Mouse (Mus musculus) heart, embryonic 11.5 days (tissue): ENCODE data around the gene Zfp566. TPM values are rescaled to one million over a fixed set of nuclear protein-coding genes. Genes with fewer than 3 reads are reported as not detected.
"Not testable (repeated sequence)": the region's sequence is repeated elsewhere in the genome, so short reads cannot be mapped to it uniquely, and the experiment has no call there.

Source experiments
- ATAC-seq: fragments of 200-750 bp; cut with Nextera tagmentation; replicated peaks from 2 replicates; pipeline ENCODE4 v1.8.0; 2017; ENCODE audit warnings: moderate library complexity; ENCODE audit not compliant: insufficient number of reproducible peaks, low FRiP score, low TSS enrichment
- H3K27ac ChIP-seq: fragments of 300-500 bp; sonication (generic); 2 replicates; pipeline ENCODE4 v1.5.1; 2014; ENCODE audit warnings: mild to moderate bottlenecking, low read depth, low read length
- H3K27me3 ChIP-seq: fragments of 300-500 bp; sonication (generic); 2 replicates; pipeline ENCODE4 v1.6.1; 2014; ENCODE audit warnings: mild to moderate bottlenecking, low read length, mixed read lengths; ENCODE audit not compliant: control insufficient read depth, insufficient read depth
- H3K36me3 ChIP-seq: fragments of 300-500 bp; sonication (generic); 2 replicates; pipeline ENCODE4 v1.6.1; 2014; ENCODE audit warnings: mild to moderate bottlenecking, low read length, moderate library complexity, mixed read lengths; ENCODE audit not compliant: control insufficient read depth, insufficient read depth
- H3K4me1 ChIP-seq: fragments of 300-500 bp; sonication (generic); 2 replicates; pipeline ENCODE4 v1.6.1; 2014; ENCODE audit warnings: low read length; ENCODE audit not compliant: control insufficient read depth, insufficient read depth
- H3K4me2 ChIP-seq: fragments of 300-500 bp; sonication (generic); 2 replicates; pipeline ENCODE4 v1.6.1; 2014; ENCODE audit warnings: mild to moderate bottlenecking, moderate library complexity
- H3K4me3 ChIP-seq: fragments of 300-500 bp; sonication (generic); 2 replicates; pipeline ENCODE4 v1.5.1; 2014; ENCODE audit warnings: low read depth, low read length
- H3K9ac ChIP-seq: fragments of 300-500 bp; sonication (generic); 2 replicates; pipeline ENCODE4 v1.6.1; 2014; ENCODE audit warnings: mild to moderate bottlenecking, low read depth, low read length, moderate library complexity
- H3K9me3 ChIP-seq: fragments of 300-500 bp; sonication (generic); replicated peaks from 2 replicates; pipeline ENCODE4 v1.6.1; 2016; ENCODE audit warnings: low read length; ENCODE audit not compliant: control insufficient read depth
- WGBS: fragments of 180-500 bp; shearing (Covaris S2); extraction: QIAGEN DNeasy Blood & Tissue Kit; methylation state at CpG from one replicate; pipeline ENCODE4 v1.1.7; 2014; ENCODE audit not compliant: insufficient replicate concordance; 5-methylcytosine and 5-hydroxymethylcytosine counted together
- polyA plus RNA-seq: library from polyadenylated mRNA; unstranded; fragments of >200 nt; fragmentation: Nextera tagmentation; extraction: Ambion mirVana; gene quantifications from 2 replicates; pipeline ENCODE4 v1.2.1, GENCODE M21; 2014

Zfp566 gene
- polyA plus RNA-seq: 7.4 and 8.1 TPM in 2 replicates

DNA sequence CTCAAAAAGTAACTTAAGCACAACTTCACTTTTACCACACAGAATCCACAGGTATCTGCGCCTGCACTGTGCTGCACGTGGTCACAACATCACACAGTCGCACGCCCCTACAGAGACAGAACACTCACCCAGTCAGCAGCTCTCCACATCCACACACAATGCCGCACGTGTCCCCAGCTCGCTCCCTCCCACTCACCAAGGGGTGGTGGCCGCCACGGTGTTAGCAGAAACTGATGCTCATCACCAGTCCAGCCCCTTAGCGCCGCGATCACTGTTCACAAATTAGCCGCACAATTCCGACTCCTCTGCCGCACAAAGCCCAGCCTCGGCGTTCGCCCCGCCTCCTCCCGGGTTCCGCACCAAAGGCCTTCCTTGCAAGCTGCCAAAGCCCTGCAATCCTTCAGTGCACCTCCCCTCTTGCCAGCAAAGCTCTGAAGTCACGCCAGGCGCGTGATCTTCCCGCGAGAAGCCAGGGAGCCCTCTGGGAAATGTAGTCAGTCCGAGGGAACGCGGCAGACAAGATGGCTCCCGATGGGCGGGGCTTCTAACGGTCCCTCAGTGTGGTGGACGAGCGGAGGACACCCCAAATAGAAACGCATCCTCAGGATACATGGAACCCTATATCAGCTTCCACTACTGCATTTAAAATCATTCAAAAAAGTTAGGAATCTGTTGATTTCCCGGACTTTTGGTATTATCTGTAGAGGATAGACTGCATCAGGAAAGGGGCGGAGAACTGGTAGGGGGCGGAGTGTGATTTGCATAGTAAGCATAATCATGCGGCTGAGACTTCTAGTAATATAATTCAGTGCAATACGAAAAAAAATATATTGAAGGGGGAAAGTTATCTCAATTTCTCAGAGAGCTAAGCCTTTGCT, at the start of gene Zfp566, which contains the start of gene Gm26920:
Gene Zfp566, minus strand, starts transcription at position 436 of the 878 bp plus-strand sequence.
Gene Gm26920, minus strand, starts transcription at position 319 of the 878 bp plus-strand sequence.
- H3K9me3 ChIP-seq: no peaks in the 10 kb centered on the region
- peak within 1 kb of the TSS; percentile 18 for H3K27ac ChIP-seq
- H3K27me3 ChIP-seq: no peaks in the 10 kb centered on the region
- peaks cover 4% of the 10 kb centered on the region for H3K36me3 ChIP-seq
- peak within 1 kb of the TSS; percentile 69 for H3K9ac ChIP-seq
- WGBS: under 1% methylated on average over 40 of the region's 40 CpGs
- peak within 1 kb of the TSS; percentile 69 for H3K4me3 ChIP-seq
- H3K4me2 ChIP-seq: peak within 1 kb of the TSS; percentile 94
- H3K4me1 ChIP-seq: peaks cover 9% of the 10 kb centered on the region; the same call in 1 of the 2 replicates
- peak; percentile 89 for ATAC-seq

DNA sequence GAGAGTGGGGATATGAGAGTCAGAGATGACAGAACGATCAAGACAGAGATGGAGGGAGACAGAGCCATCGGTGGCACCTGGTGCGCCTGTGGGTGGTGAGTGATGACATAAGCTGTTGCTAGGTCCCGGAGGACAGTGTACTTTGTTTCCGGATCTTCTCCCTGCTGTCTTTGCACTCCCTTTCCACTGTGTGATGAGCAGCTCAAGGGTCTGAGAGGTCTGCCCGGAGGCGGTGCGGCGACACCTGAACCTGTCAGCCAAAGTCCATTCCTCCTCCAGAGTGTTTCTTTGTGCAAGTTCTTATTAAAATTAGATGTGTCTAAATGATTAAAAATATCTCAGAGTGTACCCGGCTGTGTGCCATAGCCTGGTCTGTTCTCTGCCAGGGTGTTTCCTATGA, 46.5 kb upstream of the Zfp566 start:
- no peak overlapping the region for H3K9ac ChIP-seq
- H3K4me1 ChIP-seq: no peaks in the 10 kb centered on the region
- H3K27me3 ChIP-seq: no peaks in the 10 kb centered on the region
- H3K27ac ChIP-seq: no peak overlapping the region
- H3K4me3 ChIP-seq: no peak overlapping the region
- no peak overlapping the region for H3K4me2 ChIP-seq
- 83% methylated on average over 10 of the region's 10 CpGs for WGBS
- H3K36me3 ChIP-seq: peaks cover 37% of the 10 kb centered on the region
- no peak for ATAC-seq
- H3K9me3 ChIP-seq: peaks cover 4% of the 10 kb centered on the region; the same call in 1 of the 2 replicates

DNA sequence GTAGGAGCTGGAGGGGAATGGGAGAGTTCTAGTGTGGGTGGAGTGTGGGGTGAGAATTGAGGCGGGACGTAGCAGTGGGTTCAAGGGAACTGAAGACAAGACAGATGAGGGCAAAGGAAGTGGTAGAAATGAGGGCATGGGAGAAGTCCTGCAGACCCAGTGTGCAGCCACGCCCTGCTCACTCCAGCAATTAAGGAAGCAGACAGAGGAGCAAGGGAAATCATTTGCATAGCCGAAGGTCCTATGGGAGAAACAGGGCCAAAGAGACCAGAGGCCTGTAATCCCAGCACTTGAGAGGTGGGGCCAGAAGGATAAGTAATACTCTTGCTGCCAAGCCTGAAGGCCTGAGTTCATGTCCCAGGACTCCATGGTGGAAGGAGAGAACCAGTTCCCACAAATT, 42.1 kb upstream of the Zfp566 start:
- Histone ChIP-seq H3K36me3 (peaks cover 51% of the 10 kb centered on the region), H3K4me2 (no peak overlapping the region), H3K4me3 (no peak overlapping the region), H3K9me3 (peaks cover 4% of the 10 kb centered on the region; the same call in 1 of the 2 replicates), H3K9ac (no peak overlapping the region), H3K27me3 (no peaks in the 10 kb centered on the region), H3K27ac (no peak overlapping the region), H3K4me1 (no peaks in the 10 kb centered on the region)
- ATAC-seq: no peak
- 89% methylated on average over 4 of the region's 4 CpGs for WGBS

DNA sequence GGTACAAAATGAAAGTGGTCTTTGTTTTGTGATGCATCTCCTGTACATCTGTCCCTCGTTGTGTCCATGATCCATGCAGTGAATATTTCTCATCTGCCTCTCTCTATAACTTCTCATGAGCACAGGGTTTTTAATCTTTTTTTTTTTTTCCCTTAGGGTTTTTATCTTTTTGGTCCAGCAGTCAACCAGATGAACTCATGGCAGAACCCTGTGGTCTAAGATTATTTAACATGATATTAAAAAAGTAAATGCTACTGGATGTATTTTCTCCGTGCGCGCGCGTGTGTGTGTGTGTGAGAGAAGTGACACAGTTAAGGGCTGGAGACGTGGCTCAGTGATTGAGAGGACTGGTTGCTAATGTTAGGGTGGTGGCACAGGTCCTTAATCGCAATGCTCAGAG, 39.6 kb upstream of the Zfp566 start:
- no peak overlapping the region for H3K9ac ChIP-seq
- peaks cover 51% of the 10 kb centered on the region for H3K36me3 ChIP-seq
- no peak overlapping the region for H3K4me3 ChIP-seq
- WGBS: 95% methylated on average over 8 of the region's 8 CpGs
- ATAC-seq: no peak
- no peak overlapping the region for H3K4me2 ChIP-seq
- H3K4me1 ChIP-seq: no peaks in the 10 kb centered on the region
- peaks cover 4% of the 10 kb centered on the region; the same call in 1 of the 2 replicates for H3K9me3 ChIP-seq
- H3K27ac ChIP-seq: no peak overlapping the region
- no peaks in the 10 kb centered on the region for H3K27me3 ChIP-seq

DNA sequence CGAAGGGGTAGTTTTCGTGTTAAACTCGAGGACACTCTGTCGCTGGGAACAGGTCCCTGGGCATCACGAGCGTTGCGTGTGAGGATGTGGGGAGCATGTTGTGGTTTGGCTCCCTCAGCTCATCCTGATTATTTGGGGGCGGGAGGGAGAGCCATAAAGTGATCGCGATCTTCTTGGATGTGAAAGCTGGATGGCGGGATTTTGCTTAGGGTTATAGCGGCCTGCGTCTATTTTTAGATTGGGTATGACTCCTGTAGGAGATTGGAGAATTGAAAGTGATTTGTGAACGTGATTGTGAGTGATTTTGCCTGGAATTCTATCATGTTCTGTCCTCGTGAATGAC, 31.8 kb upstream of the Zfp566 start:
- no peaks in the 10 kb centered on the region for H3K4me1 ChIP-seq
- no peaks in the 10 kb centered on the region for H3K27me3 ChIP-seq
- H3K36me3 ChIP-seq: peaks cover 5% of the 10 kb centered on the region
- peak overlapping the region; percentile 81 for H3K4me2 ChIP-seq
- peak overlapping the region; percentile 78 for H3K4me3 ChIP-seq
- no peak for ATAC-seq
- H3K9ac ChIP-seq: peak overlapping the region; percentile 82
- H3K9me3 ChIP-seq: no peaks in the 10 kb centered on the region
- H3K27ac ChIP-seq: peak overlapping the region; percentile 73
- WGBS: 6% methylated on average over 15 of the region's 15 CpGs

DNA sequence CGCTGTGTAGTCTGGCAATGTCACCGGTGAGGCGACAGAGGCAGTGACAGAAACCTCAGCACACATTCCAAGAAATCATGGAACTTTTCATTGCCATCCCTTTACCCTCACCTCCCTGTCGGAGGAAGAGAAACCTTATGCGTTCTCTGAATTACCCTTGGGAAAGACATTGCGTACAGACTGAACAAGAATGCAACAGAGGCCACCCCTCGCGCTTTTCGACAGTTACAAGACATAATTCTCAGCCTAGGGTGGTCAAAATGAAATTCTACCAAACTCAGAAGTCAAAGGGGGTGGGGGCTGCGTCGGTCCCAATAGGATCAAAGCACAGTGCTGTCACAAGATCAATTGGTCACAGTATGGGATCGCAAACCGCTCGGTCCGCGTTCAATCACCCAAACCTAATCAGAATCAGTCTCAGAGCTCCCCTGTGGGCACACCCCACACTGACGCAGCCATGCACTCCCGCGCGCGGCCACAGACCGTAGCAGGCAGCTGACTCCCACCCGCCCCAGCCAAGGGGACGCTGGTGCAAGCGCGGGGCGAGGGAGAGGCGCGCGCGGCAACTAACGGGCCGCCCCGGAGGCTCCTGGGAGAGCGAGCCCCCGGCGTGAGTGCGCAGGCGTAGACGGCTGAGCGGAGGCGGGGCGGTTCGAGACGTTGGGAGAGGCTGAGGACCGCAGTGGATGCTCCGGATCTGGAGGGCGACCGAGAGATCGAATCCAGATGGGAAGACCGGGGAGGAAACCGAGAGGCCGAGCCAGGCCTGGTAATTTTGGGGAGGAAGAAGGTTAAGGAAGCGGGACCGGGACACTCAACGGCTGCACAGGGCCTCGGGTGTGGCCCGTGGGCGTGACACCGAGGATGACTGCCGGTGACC, 31.2 kb upstream of the Zfp566 start, which contains the start of gene Zfp382:
Gene Zfp382, plus strand, starts transcription at position 635 of the 880 bp plus-strand sequence.
- no peaks in the 10 kb centered on the region for H3K27me3 ChIP-seq
- ATAC-seq: peak; percentile 94
- peak within 1 kb of the TSS; percentile 73 for H3K27ac ChIP-seq
- peak within 1 kb of the TSS; percentile 82 for H3K9ac ChIP-seq
- no peaks in the 10 kb centered on the region; the same call in 1 of the 2 replicates for H3K36me3 ChIP-seq
- peak within 1 kb of the TSS; percentile 81 for H3K4me2 ChIP-seq
- WGBS: under 1% methylated on average over 61 of the region's 61 CpGs
- no peaks in the 10 kb centered on the region for H3K4me1 ChIP-seq
- H3K9me3 ChIP-seq: no peaks in the 10 kb centered on the region
- H3K4me3 ChIP-seq: peak within 1 kb of the TSS; percentile 78

DNA sequence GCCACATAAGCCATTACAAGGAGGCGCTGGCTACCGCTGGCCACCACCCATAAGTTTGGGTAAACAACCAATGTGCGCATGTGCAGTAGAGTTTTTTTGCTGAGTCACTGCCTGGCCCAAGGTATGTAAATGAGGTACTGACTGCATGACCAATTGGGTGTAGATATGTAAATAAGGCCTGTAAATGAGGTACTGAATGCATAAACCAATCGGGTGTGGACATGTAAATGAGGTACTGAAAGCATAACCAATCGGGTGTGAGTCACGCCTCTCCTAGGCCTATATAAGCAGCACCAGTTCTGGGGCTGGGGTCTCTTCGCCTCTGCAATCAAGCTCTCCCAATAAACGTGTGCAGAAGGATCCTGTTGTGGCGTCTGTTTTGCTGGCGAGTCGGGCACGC, 27.6 kb upstream of the Zfp566 start:
- H3K36me3 ChIP-seq, H3K27ac ChIP-seq, H3K9me3 ChIP-seq, H3K4me1 ChIP-seq, ATAC-seq, H3K4me3 ChIP-seq, H3K9ac ChIP-seq, H3K27me3 ChIP-seq, H3K4me2 ChIP-seq: not testable (repeated sequence)
- WGBS: 90% methylated on average over 12 of the region's 12 CpGs

DNA sequence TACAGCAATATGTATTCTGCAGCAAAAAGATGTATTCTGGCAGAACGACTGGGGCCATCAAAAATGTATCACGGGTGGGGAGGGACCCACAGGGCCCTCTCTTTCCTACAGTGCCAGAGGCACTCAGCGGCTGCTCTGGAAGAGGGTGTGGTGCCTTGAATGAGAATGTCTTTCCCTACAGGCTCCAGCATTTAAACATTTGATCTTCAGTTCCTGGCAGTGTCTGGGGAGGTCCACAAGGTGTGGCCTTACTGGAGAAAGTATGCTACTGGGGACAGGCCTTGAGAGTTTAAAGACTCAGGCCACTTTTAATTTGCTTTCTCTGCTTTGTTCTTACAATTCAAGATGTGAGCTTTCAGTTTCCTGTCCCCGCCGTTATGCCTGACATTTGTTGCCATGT, 25.7 kb upstream of the Zfp566 start:
- WGBS: 88% methylated on average over 5 of the region's 5 CpGs

More for the DNA sequence above, 25.7 kb upstream of the Zfp566 start:
- no peaks in the 10 kb centered on the region; the same call in 1 of the 2 replicates for H3K36me3 ChIP-seq
- ATAC-seq: no peak
- no peak overlapping the region for H3K4me3 ChIP-seq
- H3K9me3 ChIP-seq: no peaks in the 10 kb centered on the region; the same call in 1 of the 2 replicates
- H3K9ac ChIP-seq: no peak overlapping the region
- H3K27ac ChIP-seq: no peak overlapping the region
- no peaks in the 10 kb centered on the region for H3K27me3 ChIP-seq
- no peak overlapping the region for H3K4me2 ChIP-seq
- peaks cover 6% of the 10 kb centered on the region; the same call in 1 of the 2 replicates for H3K4me1 ChIP-seq
